Mouse (Mus musculus) urinary bladder, postnatal 10 days (tissue): ENCODE data around the gene C130050O18Rik.

Experiments used
- DNase-seq: peaks from one replicate; pipeline ENCODE4 v3.0.0; 2022; ENCODE audit warnings: low spot score

Gene C130050O18Rik

DNA sequence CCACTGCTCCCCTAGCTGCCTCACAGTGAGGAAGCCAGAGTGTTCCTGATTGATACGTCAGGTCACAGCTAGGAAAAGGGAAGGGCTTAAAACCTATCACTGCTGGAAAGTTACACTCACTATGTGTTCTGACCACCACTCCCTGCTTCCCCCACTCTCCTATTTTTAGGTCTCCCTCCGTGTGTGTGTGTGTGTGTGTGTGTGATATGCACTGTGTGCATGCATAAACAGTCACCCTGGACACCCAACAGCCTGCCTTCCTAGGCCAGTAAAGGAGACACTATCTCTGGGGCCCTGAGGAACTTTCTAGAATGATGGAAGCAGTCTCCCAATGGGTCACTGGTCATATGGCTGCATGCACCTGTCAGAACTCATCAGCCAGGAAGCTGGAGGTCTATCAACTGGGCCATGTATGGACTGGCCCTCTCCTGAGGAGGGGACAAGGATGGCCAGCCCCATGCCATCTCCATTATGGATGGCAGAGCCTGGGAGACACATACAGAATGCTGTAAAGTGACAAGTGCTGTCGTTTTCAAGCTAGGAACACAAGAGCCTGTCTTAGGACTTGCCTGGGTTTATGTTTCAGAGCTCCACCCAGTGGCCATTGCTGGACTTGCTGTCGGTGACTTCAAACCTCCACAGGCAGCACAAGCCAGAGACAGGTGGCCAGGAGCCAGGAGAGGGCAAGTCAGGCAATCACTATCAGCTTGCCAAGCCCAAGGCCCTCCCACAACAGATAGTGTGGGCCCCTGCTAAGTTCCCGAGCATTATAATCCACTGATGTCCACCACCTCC lies 6.9 kb upstream of the C130050O18Rik start:
- DNase-seq = peak; percentile 70

GRCm38 (mm10) chr5:139398786-139399185 lies 6.3 kb upstream of the C130050O18Rik start:
- DNase-seq = no peak

GRCm38 (mm10) chr5:139399991-139400390 lies 5.1 kb upstream of the C130050O18Rik start:
- DNase-seq = no peak

DNA sequence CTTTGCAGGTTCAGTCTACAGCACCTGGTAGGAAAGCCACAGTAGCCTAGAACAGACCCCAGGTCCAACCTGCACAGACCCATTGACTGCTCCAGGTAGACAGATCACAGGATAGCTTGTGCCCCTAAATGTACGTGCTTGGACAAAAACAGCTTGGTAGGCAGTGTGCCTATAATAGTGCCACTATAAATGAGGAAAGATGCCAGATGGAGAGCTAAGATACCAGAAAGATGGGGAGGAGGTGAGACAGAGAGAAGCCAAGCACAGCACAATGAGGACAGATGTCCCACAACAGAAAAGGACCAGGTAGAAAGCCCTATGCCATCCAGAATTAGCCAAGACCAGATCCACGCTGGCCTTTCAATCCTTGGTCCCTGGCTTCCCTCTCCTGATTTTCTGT lies 3.0 kb upstream of the C130050O18Rik start:
- no peak for DNase-seq

DNA sequence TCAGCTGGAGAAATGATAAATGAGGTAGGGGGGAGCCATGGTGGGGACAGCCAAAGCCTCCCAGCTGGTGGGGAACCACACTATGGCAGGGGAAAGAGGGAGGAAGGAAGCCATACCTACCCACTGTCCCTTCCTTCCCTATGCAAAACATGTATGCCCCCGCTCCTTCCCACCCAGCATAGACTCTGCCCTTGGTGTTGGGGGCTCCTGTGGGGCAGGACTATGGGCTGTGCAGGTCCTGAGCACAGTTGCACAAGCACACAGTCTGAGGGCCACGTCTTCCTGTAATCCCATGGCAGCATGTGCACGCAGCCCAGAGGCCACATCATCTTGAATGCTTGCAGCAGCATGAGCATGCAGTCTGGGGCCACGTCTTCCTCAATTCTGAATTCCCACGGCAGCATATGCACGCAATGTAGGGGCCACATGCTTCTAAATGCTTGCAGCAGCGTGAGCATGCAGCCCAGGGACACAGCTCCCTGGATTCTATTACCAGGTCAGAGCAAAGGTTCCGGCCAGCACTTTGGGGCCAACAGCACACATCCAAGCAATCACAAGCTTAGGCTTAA lies 1.3 kb upstream of the C130050O18Rik start:
- no peak for DNase-seq

DNA sequence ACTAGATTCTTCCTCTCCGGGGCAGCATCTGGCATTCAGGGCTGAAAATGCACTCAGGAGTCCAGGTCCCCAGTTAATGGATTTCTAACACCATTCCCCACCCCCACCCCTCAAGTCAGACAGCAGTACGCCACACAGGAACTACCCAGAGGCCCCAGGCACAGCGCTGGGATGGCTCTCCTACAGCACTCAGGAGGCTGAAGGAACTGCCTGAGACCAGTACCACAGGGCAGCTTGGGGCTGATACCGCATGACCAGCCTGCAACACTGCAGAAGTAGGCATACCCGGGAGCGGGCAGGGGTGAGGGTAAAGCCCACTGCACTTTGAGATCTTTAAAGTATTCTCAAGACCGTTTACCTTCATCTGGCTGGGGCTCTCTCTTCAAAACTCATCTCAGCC lies 398 bp downstream of the C130050O18Rik start:
- DNase-seq = no peak

DNA sequence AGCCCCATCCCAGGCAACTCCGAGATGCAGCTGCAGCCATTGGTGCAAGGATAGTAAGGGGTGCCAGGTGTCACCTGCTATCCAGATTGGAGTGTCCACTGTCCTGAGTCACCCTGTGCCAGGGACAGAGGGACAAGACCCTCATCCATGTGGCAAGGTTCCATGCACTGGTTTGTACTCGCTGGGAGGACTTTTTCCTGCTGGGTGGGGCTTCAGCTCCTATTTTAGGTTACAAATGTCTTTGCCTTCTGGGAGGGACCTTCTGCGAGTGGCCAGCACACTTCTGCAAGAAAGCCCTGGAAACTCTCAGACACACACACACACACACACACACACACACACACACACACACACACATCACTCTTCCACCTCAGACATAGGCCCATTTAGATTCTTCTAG lies 873 bp downstream of the C130050O18Rik start:
- DNase-seq = no peak

- no peak for DNase-seq
Measured at GRCm38 (mm10) chr5:139407121-139407885, 2.2 kb downstream of the C130050O18Rik start.

DNA sequence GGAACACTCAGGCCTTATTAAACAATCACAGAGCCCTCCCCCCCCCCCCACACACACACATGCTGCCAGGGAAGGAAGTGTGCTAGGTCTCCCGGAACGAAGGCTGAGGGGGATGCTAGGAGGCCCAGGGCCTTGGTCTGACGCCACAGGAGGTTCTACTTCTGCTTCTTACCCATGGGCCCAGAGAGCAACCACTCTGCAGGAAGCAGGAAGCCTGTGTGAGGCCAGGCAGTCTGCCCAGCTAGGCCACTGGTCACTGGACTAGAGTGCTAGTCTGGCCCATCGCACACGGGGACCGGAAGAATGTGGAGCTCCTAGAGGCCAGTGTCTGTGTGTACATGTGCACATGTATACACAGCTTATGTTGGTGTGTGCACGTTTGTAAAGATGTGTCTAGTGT lies 3.4 kb downstream of the C130050O18Rik start:
- DNase-seq = no peak

GRCm38 (mm10) chr5:139409412-139409811 lies 4.3 kb downstream of the C130050O18Rik start:
- no peak for DNase-seq

GRCm38 (mm10) chr5:139410056-139410455 lies 5.0 kb downstream of the C130050O18Rik start:
- no peak for DNase-seq

DNA sequence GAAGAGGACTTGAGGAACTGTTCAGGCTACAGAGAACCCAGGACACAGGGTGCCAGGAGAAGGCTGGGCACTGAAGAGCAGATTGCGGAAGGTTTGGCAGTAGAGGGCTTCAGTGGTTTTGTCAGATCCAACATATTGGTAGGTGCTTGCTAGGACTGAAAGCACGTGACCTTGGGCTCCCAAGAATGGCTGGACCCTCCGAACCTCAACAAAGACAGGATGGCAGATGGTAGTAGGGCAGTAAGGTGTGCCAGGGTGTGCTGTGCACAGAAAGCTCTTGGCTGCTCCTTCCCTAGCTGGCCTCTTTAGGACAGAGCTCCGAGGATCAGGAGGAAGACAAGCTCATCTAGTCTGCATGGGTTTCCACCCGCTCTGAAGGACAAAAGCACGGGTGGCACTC lies 6.0 kb downstream of the C130050O18Rik start:
- DNase-seq = no peak

GRCm38 (mm10) chr5:139411665-139412314 lies 6.7 kb downstream of the C130050O18Rik start:
- DNase-seq = no peak

- DNase-seq = no peak
Measured at GRCm38 (mm10) chr5:139413545-139413944, 8.5 kb downstream of the C130050O18Rik start.

- no peak for DNase-seq
Measured at GRCm38 (mm10) chr5:139415001-139415400, 9.9 kb downstream of the C130050O18Rik start.

DNA sequence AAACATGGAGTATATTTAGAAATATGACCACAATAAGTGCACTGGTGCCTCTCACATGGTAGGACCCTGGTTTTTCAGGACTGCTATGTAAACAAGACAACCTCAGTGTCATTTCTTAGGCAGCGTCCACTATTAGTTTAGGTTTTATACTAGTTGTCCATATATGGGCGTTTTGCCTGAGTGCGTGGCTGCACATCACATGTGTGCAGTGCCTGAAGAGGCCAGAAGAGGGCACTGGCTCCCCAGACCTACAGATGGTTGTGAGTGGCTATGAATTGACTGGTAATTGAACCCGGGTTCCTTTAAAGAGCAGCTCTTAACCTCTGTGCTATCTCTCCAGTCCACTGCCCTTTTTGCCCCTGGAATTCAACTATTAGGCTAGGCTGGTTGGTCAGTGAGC lies 11.9 kb downstream of the C130050O18Rik start:
- DNase-seq = no peak

DNA sequence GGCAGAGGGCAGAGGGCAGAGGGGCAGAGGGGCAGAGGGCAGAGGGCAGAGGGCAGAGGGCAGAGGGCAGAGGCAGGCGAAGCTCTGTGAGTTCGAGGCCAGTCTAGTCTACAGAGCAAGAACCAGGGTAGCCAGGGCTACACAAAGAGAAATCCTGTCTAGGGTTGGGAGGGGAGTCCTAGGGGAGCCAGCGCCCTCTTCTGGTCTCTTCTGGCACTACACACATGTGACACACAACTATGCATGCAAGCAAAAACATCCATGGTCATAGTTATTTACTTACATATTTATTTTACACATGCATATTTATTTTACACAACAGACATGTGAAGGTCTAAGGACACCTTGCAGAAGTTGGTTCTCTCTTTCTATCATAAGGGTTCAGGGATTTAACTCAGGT lies 12.4 kb downstream of the C130050O18Rik start:
- no peak for DNase-seq

DNA sequence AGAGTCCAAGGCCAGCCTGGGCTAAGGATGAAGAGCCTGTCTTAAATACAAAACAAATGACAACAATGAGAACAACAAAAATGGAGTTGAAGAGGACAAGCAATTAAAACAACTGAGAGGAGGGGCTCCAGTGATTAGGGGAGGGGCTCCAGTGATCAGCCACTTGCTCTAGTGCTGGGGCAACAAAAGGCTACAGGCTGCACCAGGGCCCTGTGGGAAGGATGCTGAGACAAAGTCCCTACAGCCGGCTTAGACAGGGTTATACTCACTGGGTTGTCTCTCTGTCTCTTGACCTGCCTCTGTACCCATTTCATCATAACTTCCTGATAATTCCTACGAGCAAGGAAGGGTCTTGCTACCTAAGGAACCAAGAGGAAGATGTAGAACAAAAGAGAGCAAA lies 13.0 kb downstream of the C130050O18Rik start:
- DNase-seq = no peak

GRCm38 (mm10) chr5:139418633-139419032 lies 13.6 kb downstream of the C130050O18Rik start:
- no peak for DNase-seq

GRCm38 (mm10) chr5:139423026-139423865 lies 18.2 kb downstream of the C130050O18Rik start, which contains the start of gene Gper1:
TSS of gene Gper1 (plus strand) at chr5:139423151.
- DNase-seq = no peak

DNA sequence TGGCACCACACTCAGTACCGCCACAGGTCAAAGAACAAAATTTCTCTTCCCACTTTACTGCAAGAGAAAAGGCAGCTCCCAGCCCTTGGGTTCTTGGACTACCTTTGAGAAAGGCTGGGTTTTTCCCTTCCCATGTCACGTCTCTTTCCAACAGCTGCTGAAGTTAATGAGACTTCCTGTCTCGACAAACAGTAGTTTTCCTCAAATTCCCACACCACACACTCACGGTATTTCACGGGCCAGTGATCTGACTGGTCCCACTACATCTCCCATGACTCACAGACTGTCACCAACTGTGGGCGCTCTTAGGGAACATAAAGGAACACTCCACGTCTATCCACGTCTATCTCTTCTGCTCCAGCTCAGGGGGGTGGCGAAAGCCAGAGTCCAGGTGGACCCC lies 20.1 kb downstream of the C130050O18Rik start:
- no peak for DNase-seq

GRCm38 (mm10) chr5:139427001-139427400 lies 21.9 kb downstream of the C130050O18Rik start:
- DNase-seq = no peak
